Mouse (Mus musculus): ENCODE data around the gene Osbpl6.

Gene Osbpl6

GRCm38 (mm10) chr2:76406151-76406936 is at the start of gene Osbpl6:
TSS of gene Osbpl6 (plus strand) at chr2:76406508.
- peak; percentile 13 to 17 for DNase-seq

DNA sequence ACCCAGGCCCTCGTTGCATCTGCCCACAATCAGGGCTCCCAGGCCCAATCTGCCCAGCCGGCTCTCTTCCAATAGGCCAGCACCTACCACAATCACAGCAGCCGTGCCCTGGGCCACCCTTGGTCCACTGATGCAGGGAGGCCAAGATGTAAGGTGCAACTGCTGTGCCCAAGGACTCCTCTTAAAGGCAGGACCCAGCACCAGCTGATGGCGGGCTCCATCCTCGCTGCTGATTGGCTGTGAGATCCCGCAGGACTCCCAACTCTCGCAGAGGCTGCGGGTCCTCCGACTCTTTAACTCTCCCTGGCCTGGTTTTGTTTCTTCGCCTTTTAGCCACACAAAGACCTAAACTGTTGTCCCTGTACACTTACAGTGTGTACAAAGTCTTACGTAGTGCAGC is 46.1 kb upstream of the Osbpl6 start, which contains the start of gene Cyct:
Gene Cyct, minus strand, starts transcription at position 225 of the 400 bp plus-strand sequence.
- DNase-seq: no peak

DNA sequence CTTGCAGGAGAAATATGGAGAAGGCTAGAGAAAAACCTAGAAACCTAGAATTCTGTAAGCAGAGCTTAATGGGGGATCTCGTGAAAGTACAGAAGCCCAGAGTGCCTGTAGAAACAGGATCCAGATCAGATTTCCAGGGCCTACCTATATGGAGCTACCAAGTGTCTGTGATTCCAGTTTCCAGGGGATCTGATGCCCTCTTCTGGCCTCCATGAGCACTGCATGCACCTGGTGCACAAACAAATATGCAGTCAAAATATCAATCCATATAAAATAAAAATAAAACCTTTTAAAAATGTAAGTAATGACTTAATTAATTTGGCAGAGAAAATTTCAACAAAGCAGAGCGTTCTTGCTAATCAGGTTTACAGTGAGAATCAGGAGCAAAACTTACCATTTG is 44.2 kb upstream of the Osbpl6 start:
- no peak for DNase-seq

DNA sequence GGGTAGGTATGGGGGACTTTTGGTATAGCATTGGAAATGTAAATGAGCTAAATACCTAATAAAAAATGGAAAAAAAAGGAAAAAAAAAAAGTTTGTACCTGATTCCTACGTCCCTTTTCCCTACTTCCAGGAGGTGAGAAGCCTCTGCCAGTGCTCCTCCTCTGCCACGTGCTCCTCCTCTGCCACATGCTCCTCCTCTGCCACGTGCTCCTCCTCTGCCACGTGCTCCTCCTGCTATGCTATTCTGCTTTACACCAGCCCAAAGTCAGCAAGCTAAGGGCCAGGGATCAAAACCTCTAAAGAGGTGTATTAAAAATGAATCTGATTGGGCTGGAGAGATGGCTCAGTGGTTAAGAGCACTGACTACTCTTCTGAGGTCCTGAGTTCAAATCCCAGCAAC is 40.5 kb upstream of the Osbpl6 start:
- no peak for DNase-seq

- DNase-seq: peak; percentile 88 to 89
Measured at GRCm38 (mm10) chr2:76367188-76367922, 39.0 kb upstream of the Osbpl6 start.

- peak; percentile 3 to 4 for DNase-seq
Measured at GRCm38 (mm10) chr2:76368861-76369660, 37.2 kb upstream of the Osbpl6 start.

DNA sequence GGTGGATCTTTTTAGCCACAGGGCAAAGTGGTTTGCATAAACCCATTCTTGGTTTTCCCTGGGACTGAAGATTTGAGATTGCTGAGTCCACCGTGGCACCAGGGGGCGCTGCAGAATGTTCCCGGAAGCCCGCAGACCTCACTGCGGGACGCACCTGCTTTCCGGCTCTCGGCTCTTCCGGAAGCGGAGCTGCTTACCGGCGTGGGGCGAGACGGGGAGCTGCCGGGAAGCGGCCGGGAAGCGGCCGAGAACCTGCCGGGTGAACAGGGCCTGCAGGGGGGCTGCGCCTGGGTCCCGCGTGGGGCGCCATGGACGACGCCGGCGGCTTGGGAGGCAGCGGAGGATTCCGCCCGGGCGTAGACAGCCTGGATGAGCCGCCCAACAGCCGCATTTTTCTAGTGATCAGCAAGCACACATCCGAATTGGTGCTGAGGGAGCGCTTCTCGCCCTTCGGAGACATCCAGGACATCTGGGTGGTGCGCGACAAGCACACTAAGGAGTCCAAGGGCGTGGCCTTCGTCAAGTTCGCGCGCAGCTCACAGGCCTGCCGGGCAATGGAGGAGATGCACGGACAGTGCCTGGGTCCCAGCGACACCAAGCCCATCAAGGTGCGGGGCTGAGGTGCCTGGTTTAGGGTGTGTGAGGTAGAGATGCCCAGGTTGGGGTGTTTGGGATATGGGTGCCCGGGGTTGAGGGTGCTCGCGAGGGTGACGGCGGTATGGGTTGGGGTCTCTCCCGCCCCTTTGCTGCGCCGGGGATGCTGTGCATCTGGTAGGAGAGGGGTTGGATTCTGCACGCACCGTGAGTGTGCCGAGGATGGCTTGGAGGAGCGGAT is 36.3 kb upstream of the Osbpl6 start, which contains the start of gene Rbm45:
Gene Rbm45, plus strand, starts transcription at position 164 of the 835 bp plus-strand sequence.
- peak; percentile 93 to 94 for DNase-seq

GRCm38 (mm10) chr2:76370656-76370922 is 35.7 kb upstream of the Osbpl6 start:
- no peak for DNase-seq

GRCm38 (mm10) chr2:76372244-76372643 is 34.1 kb upstream of the Osbpl6 start:
- no peak for DNase-seq

DNA sequence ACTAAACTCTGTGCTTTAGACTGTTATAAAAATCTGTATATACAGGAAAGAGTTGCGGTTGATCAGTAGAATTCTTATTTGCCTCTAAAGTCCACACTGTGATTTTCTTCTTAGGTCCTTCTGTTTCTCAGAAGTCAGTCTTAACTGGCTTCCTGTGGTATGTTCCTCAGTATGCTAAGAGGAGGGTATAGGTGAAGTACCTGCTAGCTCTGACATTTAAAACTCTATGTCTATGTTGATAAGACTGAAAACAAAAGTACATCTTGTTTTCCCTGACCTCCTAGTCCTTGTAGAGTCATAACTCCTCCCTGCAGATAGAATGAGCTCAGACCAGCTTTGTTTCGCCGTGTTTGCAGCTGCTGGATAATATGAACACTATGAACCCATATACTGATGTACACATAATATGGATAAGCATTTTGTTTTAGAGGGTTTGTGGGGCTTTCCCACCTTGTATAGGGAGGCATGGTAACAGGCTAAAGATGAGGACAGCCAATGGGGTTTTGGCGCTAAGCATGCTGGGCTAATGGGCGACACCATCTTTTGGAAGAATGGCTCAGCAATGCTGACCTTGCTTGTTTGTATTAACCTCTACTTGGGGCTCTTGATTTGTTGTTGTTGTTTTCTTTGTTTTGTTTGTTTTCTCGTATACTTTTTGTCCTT is 31.6 kb upstream of the Osbpl6 start:
- no peak for DNase-seq

DNA sequence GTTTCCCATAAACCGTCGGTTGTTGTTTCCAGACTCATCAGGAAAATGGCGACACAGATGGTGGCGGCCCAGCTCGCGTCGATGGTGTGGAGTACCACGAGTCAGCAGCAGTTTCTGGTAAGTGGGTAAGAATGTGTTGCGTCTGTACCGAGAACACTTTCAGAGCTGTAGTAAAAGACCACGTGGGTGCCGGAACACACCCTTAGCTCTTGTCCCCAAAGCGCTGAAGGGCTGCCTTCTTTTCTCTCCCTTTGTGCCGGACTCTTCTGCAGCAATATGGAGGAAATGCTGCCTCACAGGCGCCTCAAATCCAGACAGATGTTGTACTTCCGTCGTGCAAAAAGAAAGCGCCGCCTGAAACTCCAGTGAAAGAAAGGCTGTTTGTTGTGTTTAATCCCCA is 27.7 kb upstream of the Osbpl6 start:
- DNase-seq: no peak

DNA sequence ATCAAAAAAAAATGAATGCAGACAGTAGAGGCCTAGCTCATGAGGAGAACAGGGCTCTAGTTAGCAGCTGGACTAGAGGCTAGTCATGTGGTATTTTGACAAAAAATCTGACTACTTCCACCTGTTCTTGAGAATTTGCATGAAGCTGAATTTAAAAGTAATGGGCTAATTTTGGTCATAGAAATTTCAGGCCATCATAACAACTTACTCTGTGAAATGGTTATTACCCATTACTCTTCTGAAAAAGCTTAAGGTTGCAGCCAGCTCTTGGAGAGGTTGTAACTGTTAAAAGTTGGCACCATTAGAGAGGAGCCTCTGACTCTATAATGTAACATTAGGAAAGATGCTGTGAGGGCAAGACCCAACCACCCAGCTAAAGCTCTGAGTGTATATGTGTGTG is 19.8 kb upstream of the Osbpl6 start:
- no peak for DNase-seq

GRCm38 (mm10) chr2:76400178-76400577 is 6.1 kb upstream of the Osbpl6 start:
- no peak for DNase-seq

DNA sequence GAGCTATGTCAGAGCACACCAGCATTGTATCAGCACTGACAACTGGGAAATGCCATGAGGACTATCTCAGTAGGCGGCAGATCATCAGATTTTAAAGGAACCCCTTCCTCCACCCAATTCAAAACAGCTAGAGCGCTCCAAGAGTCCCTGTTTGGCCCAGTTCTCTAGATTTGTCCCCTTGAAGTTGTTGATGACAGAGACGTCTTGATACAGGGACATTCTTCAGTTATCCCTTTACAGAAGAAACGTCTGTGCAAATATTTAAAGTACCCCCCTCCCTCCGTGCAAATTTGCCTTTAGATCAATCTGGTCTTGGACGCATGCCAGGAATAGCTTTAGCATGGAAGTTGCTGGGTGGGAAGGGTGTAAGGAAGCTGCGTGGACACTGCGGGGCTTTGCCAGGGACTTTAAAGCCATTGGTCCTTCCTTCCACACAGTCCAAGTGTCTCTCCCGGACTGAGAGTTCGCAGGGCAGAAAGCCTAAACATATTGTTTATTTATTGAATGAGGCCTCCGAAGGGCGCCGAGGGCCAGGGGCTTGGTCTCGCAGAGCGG is 635 bp upstream of the Osbpl6 start:
- DNase-seq: peak in 1 of 2 experiments; percentile 2

- DNase-seq: peak; percentile 11 to 29
Measured at GRCm38 (mm10) chr2:76406937-76407441, 681 bp downstream of the Osbpl6 start.

DNA sequence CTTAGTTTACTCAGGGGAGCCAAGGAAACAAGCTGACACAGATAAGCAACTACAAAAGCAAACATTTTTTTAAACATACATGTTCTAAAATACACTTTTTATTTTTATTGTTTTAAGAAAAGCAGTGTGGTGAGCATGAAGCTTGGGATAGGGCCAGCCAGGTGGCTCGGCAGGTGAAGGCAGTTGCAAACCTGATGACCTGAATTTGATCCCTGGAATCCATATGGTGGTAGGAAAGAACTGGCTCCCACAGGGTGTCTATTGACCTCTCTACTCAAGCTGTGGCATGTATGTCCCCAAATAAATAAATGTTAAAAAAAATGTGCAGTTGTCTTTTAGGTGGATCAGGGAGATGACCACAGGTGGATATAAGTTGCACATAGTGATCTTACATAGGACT is 3.2 kb downstream of the Osbpl6 start:
- DNase-seq: no peak

DNA sequence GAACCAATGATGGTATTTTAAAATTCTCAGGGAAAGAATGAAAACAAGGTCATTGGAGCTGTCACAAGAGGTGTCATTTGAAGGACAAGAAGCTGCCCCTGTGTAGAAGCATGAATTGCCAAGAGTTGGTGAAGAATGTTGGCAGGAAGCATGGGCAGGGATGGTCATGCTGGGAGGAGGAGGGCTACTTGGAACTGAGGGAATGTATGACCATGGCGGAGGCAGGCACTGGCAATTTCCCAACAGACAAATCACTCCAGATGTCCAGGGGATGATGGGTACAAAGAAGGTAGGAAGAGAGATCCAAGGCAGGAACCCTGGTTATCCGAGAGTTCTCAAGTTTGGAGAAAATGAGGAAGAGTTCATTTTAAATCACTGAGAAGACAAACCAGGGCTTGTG is 3.7 kb downstream of the Osbpl6 start:
- DNase-seq: no peak

DNA sequence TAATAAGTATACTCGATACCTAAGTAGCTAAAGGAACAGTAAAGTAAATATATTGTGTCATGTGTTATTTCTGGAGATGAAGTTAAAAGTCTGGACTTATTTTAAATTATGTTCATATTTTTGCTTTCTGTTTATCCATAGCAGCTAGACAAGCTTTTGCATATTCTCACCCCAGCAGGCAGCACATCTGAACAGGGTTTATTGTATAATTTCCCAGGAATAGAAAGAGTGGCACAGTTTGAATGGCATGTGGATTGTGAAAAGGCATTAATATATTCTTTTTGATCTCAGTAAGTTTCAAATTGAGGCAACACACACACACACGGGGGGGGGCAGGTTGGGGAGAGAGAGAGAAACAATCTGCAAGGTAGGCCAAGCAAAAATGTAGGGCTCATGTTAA is 6.6 kb downstream of the Osbpl6 start:
- DNase-seq: no peak

GRCm38 (mm10) chr2:76417446-76418141 is 11.3 kb downstream of the Osbpl6 start:
- no peak for DNase-seq

DNA sequence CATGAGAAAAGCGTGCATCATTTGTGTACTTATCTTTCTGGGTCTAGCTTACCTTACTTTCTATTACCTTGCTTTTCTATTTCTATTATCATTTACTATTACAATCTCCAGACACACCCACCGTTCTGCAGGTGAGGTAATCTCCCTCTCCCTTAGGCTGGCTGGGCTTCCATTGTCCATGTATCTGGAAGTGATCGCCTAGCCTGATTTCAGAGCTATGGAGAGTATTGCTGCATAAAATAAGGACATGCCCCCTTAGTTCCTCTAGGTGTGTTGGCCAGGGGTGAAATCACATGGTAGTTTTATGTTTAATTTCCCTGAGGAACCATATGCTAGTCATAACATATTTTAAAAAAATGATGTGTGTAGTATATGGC is 11.8 kb downstream of the Osbpl6 start:
- no peak for DNase-seq

- no peak for DNase-seq
Measured at GRCm38 (mm10) chr2:76421411-76421924, 15.2 kb downstream of the Osbpl6 start.

All from B cell, adult 2 months (primary cell).